Mouse (Mus musculus): Measurements from ENCODE around the gene Znhit6. TPM values are rescaled to one million over a fixed set of nuclear protein-coding genes. Genes with fewer than 3 reads are reported as not detected.

Znhit6 gene
- polyA plus RNA-seq, 1 experiment: 2.5 TPM

DNA sequence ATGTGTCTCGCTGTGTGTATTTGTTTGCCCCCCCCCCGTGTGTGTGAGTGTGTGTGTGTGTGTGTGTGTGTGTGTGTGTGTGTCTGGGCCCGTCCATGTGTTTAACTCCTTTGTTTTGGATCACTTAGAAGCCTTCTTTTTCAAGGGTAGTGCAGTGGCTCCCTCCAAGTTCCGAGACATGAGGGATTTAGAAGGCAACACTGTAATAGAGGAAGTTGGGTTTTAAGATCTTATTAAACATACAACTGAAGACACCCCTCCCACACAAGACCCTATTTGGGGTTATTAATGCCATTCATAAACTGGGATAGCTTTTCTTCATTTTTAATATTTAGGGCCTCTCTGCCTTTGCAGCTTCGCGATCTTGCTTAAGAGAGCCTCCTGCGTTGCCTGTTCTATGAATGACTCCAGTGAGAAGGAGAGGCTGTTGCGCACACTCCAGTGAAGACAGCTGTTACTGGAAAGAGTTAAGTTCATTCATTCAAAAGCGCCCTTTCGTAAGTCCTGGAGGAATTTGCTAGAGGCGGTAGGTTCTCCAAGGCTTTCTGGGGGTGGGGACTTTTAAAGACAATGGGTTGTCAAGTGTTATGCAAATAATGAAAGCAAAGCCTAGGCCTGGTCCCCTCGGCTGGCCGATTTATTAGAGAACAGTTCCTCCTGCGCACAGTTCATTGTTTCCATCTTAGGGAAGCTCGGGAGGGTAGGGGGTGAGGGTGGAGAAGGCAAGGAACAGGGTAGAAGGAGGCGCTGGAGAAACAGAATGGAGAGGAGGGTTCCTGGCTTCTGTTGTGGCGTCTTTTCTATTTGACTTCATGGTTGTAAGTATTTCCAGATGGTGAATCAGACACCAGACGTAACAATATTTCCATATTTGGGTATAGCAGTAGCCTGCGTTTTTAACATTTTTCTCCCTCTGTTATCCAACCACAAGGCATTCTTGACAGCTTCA is 75.3 kb downstream of the Znhit6 start:
- no peak overlapping the region for H3K27ac ChIP-seq (ENCODE audit: control insufficient read depth, insufficient read depth, low read length)
- WGBS: 17% methylated on average over 19 of the region's 19 CpGs
- DNase-seq: no peak
- TF ChIP-seq CTCF (IDR thresholded peaks at IDR 0.05; ENCODE audit: borderline replicate concordance, control insufficient read depth, extremely low read depth, insufficient read depth, low read length, poor library complexity): no peak
- TF ChIP-seq POLR2A (IDR thresholded peaks at IDR 0.05; ENCODE audit: control insufficient read depth, extremely low read depth, insufficient read depth, low read length, poor library complexity): no peak
- H3K4me1 ChIP-seq (replicated peaks; ENCODE audit: control insufficient read depth, insufficient read depth, low read length): no peaks in the 10 kb centered on the region
- no peak overlapping the region for H3K4me3 ChIP-seq (ENCODE audit: control insufficient read depth, insufficient read depth, low read length)
- H3K36me3 ChIP-seq (ENCODE audit: control insufficient read depth, insufficient read depth, low read length): no peaks in the 10 kb centered on the region
- H3K27me3 ChIP-seq (ENCODE audit: control insufficient read depth, insufficient read depth, low read length): peaks cover 22% of the 10 kb centered on the region

- WGBS: 23% methylated on average over 10 of the region's 10 CpGs
- DNase-seq: no peak
- Histone ChIP-seq H3K4me1 (replicated peaks; ENCODE audit: control insufficient read depth, insufficient read depth, low read length) (no peaks in the 10 kb centered on the region), H3K27ac (ENCODE audit: control insufficient read depth, insufficient read depth, low read length) (no peak overlapping the region), H3K36me3 (ENCODE audit: control insufficient read depth, insufficient read depth, low read length) (no peaks in the 10 kb centered on the region), H3K27me3 (ENCODE audit: control insufficient read depth, insufficient read depth, low read length) (peaks cover 22% of the 10 kb centered on the region), H3K4me3 (ENCODE audit: control insufficient read depth, insufficient read depth, low read length) (no peak overlapping the region)
- no peak for TF ChIP-seq POLR2A (IDR thresholded peaks at IDR 0.05; ENCODE audit: control insufficient read depth, extremely low read depth, insufficient read depth, low read length, poor library complexity)
- TF ChIP-seq CTCF (IDR thresholded peaks at IDR 0.05; ENCODE audit: borderline replicate concordance, control insufficient read depth, extremely low read depth, insufficient read depth, low read length, poor library complexity): no peak
Measured at GRCm38 (mm10) chr3:145651978-145652321, 75.9 kb downstream of the Znhit6 start.

DNA sequence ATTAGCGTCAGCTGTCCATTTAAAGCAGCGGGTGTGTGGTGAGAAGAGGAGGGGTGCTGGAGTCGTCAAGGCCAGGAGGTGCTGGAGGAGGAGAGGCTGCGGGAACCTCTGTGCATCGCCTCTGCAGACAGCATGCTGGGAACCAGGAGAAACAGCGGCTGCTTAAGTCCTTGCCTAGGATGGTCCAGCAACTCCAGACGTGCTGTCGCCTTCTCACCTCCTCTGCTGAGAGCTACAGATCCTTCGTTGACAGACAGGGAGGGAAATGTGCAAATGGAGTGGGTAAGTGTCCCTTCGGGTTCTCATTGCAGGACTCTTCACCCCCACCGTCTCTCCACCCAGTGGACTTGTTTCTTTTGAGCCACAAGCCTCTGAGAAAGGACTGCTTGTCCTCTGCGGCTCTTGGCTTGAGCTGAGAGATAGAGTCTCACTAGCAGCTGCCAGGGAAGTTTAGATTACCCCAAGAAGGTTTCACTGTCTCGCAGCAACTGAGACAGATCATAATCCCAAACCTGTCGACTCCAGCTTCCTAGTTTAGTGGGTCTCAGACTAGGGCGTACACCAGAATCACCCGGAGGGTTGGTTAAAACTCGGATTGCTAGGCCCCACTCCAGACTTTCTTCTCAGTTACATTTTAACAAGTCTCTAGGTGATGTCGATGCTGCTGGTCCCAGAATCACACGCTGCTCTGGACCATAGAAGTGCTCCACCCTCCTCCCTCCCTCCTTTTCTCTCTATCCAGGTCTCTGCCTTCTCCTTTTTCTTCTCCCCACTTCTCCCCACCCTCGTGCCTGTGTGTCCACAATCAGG is 76.5 kb downstream of the Znhit6 start:
- no peaks in the 10 kb centered on the region for H3K4me1 ChIP-seq (replicated peaks; ENCODE audit: control insufficient read depth, insufficient read depth, low read length)
- 0 out of 2 replicates have a peak overlapping the region, but pooled peaks have one; percentile 13 for H3K4me3 ChIP-seq (ENCODE audit: control insufficient read depth, insufficient read depth, low read length)
- WGBS: 26% methylated on average over 20 of the region's 20 CpGs
- TF ChIP-seq POLR2A (IDR thresholded peaks at IDR 0.05; ENCODE audit: control insufficient read depth, extremely low read depth, insufficient read depth, low read length, poor library complexity): no peak
- no peak for TF ChIP-seq CTCF (IDR thresholded peaks at IDR 0.05; ENCODE audit: borderline replicate concordance, control insufficient read depth, extremely low read depth, insufficient read depth, low read length, poor library complexity)
- no peak for DNase-seq
- no peaks in the 10 kb centered on the region for H3K36me3 ChIP-seq (ENCODE audit: control insufficient read depth, insufficient read depth, low read length)
- H3K27me3 ChIP-seq (ENCODE audit: control insufficient read depth, insufficient read depth, low read length): peaks cover 22% of the 10 kb centered on the region
- no peak overlapping the region for H3K27ac ChIP-seq (ENCODE audit: control insufficient read depth, insufficient read depth, low read length)

DNA sequence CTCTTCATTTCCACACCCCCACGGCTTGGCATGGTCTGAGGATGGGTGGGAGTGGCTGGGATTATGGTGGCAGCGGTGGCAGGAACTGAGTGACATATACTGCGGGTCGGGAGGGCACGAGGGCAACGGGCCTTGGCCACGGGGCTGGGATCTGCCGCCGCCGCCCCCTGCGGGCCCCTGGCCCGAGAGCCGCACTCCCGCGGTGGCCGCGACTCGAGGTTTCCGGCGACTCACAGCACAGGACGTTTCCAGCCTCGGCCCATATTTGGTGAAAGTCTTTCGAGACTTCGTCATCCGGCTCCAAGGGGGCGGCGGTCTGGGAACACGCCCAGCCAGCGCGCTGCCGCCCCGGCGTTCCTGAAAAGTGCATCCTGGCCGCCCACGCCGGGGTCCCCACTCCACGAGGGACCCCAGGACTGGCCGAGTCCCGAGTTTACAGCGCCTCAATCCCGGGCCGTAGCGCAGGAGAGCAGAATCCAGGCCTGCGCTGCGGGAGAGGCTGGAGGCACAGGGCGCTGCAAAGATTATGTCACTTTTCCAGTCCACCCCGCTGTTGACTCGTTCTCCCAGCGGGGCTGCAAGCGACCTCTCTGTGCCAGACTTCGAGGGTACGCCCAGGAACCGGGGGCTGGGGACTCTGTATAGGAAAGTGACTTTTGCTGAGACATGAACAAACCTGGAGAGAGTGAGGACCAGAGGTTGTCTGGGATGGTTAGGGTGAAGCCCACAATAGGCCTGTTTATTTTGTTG is 77.4 kb downstream of the Znhit6 start:
- no peak for TF ChIP-seq CTCF (IDR thresholded peaks at IDR 0.05; ENCODE audit: borderline replicate concordance, control insufficient read depth, extremely low read depth, insufficient read depth, low read length, poor library complexity)
- TF ChIP-seq POLR2A (IDR thresholded peaks at IDR 0.05; ENCODE audit: control insufficient read depth, extremely low read depth, insufficient read depth, low read length, poor library complexity): no peak
- Histone ChIP-seq H3K27ac (ENCODE audit: control insufficient read depth, insufficient read depth, low read length) (no peak overlapping the region), H3K36me3 (ENCODE audit: control insufficient read depth, insufficient read depth, low read length) (no peaks in the 10 kb centered on the region), H3K4me3 (ENCODE audit: control insufficient read depth, insufficient read depth, low read length) (peak overlapping the region; percentile 13; the same call in 1 of the 2 replicates), H3K4me1 (replicated peaks; ENCODE audit: control insufficient read depth, insufficient read depth, low read length) (no peaks in the 10 kb centered on the region), H3K27me3 (ENCODE audit: control insufficient read depth, insufficient read depth, low read length) (peaks cover 22% of the 10 kb centered on the region)
- no peak for DNase-seq
- 4% methylated on average over 53 of the region's 53 CpGs for WGBS

DNA sequence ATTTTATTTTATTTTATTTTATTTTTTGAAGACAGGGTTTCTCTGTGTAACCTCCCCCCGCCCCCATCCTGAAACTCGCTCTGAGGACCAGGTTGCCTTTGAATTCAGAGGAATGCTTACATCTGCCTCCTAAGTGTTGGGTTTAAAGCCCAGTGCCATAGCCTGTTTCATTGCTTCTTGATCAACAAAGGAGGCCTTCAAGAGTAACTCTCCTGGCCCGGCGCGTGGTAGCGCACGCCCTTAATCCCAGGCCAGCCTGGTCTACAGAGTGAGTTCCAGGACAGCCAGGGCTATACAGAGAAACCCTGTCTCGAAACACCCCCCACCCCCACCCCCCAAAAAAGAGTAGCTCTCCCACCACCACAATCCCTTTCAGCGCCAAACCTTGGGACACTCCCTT is 78.0 kb downstream of the Znhit6 start:
- Histone ChIP-seq H3K36me3 (ENCODE audit: control insufficient read depth, insufficient read depth, low read length) (no peaks in the 10 kb centered on the region), H3K4me3 (ENCODE audit: control insufficient read depth, insufficient read depth, low read length) (no peak overlapping the region), H3K27me3 (ENCODE audit: control insufficient read depth, insufficient read depth, low read length) (peaks cover 22% of the 10 kb centered on the region), H3K27ac (ENCODE audit: control insufficient read depth, insufficient read depth, low read length) (no peak overlapping the region), H3K4me1 (replicated peaks; ENCODE audit: control insufficient read depth, insufficient read depth, low read length) (no peaks in the 10 kb centered on the region)
- 95% methylated on average over 9 of the region's 9 CpGs for WGBS
- no peak for DNase-seq
- TF ChIP-seq CTCF (IDR thresholded peaks at IDR 0.05; ENCODE audit: borderline replicate concordance, control insufficient read depth, extremely low read depth, insufficient read depth, low read length, poor library complexity): no peak
- TF ChIP-seq POLR2A (IDR thresholded peaks at IDR 0.05; ENCODE audit: control insufficient read depth, extremely low read depth, insufficient read depth, low read length, poor library complexity): no peak

Other genes with a start within 250 kb of the Znhit6 start
- gene Ccn1, start 73.8 kb downstream of the Znhit6 start, polyA plus RNA-seq (2012; rRNA removed): 5.8 and 8.1 TPM in 2 replicates
- 2.0 and 2.9 TPM in 2 replicates for gene Ddah1, start 182.5 kb downstream of the Znhit6 start, polyA plus RNA-seq (2012; rRNA removed)